Mouse (Mus musculus) embryo, embryonic 11 days (tissue): ENCODE measurements at regions not wholly inside any gene's neighbourhood (a gene's known extent, or its start where the extent isn't known, plus 50 kb on each side); places are given as distances from the start of the nearest gene placed in this dataset.

Source experiments
- DNase-seq: peaks from one replicate; pipeline ENCODE4 v3.0.0-alpha.2; 2015

DNA sequence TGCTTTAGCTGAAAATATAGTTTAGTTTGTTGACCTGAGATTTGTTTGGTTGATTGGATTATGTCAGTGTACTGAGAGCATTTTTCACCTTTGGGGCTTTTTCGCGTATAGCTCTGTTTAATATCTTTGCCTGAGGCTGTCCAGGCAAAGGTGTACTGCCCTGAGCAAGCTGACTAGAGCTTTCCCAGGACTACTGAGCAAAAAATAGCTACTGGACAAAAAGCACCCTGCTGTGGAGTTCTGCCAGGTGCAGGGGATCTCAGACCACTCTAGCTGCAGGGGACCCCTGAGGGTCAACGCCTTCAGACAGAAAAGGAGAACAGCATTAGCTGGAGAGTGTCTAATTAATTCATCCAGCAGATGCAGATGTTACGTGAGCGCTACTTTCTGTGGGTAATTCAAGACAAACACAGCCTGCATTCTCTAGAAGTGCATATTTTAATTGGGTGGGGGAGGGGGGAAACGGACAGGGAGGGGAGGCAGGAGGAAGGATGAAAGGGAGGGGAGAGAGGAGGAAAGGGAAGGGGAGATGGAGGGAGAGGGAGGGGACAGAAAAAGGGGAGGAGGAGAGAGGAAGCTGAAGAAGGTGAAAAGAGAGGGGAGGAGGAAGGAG lies 61.7 kb downstream of the Thnsl1 start:
- DNase-seq, result peak; percentile 52

DNA sequence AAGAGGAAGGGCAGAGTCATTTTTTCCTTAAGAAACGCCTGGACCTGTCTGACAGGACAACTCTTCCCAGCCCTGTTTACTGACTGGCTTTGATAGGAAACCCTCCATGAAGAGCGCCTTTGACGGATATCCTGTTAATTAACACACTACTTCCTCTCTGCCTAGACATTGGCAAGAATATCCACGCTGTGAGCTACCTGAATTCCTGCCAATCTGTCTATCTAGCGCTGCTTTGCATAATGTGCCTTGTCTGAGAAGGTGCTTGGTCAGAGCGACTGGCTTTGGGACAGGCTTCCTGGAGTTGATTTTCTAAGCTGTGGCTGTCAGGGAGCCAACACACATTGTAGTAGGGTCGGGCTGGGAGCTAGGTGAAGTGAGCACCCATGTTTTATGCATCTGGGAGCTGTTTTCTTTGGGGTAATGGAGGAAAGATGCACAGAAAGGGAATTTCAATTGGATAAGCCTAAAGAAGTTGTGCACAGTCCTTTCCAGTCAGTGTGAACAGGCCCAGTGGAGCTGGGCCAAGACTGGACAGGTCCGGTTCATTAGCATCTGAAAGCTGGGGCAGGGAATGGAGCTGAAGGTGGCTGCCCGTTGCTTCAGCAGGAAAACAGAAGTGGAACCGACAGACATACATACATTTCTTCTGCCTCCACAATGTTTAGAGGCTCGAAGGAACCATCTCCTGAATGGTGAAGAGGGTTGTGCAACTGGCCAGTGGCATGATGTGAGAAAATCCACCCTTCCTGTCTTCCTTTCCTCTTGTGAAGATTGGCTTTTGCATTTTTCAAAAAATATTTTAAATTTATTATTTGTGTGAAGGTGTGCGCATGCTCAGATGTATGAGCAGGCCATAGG lies 64.7 kb downstream of the Thnsl1 start:
- DNase-seq, result no peak

DNA sequence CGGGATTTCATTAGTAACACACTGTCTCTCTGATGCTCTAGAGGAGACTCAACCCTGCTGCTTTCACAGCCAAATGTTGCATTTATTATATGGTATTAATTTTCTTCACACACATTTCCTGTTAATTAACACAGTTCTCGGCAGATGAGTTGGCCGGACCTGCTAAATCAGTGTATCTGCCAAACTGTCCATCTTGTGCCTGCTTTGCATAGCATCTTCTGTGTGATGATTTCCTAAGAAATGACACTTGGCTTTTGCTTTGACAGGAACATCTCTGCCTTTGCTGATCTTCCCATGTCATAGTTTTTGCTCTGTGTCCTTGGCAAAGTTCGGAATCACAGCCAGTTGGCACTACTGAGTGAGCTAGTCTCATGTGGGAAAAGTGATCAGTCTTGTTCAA lies 67.9 kb downstream of the Thnsl1 start:
- DNase-seq, result no peak

DNA sequence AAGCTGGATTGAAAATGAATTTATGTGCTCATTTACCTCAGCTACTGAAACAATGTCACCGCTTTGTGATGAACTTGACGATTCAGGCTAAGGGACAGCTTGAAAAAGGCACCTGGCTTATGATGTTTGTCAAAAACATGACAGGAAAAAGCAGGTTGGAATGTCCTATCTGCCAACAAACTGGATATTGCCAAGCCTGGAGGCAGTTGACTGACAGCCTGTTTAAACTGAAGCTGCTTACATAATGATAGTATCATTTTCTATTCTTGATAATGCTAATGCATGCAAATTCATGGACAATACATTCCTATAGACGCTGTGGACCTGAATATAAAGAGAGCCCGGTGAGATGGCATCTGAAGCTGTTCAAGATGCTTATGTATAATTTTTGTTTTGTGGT lies 69.8 kb downstream of the Thnsl1 start:
- no peak for DNase-seq

DNA sequence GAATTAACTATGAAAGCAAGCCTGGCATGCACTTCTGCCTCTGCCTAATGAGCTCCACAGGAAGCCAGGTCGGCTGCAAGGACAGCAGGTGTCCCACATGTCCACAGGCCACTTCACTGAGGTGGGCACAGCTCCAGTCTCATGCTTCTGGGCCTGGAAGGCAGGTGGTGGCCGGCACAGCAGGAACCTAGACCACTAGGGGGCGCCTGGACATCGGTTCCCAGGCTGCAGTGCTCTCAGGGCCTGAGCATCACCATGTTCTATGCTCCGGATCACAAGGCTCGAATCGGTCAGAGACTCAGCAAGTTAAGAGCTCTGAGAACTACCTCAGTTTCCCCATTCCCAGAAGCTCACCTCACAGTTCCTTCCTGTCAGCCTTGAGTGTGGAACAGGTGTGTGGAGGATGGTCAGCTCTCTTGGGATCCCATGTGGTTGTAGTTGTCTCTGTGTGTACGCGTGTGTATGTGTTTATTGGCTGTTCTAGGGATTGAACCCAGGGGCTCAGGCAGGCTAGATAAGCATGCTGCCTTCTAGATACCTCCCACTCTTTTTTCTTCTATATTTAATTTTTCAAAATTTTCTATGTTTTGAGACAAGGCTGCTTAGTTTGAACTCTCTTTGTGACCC lies 75.4 kb downstream of the Thnsl1 start:
- peak; percentile 87 for DNase-seq

DNA sequence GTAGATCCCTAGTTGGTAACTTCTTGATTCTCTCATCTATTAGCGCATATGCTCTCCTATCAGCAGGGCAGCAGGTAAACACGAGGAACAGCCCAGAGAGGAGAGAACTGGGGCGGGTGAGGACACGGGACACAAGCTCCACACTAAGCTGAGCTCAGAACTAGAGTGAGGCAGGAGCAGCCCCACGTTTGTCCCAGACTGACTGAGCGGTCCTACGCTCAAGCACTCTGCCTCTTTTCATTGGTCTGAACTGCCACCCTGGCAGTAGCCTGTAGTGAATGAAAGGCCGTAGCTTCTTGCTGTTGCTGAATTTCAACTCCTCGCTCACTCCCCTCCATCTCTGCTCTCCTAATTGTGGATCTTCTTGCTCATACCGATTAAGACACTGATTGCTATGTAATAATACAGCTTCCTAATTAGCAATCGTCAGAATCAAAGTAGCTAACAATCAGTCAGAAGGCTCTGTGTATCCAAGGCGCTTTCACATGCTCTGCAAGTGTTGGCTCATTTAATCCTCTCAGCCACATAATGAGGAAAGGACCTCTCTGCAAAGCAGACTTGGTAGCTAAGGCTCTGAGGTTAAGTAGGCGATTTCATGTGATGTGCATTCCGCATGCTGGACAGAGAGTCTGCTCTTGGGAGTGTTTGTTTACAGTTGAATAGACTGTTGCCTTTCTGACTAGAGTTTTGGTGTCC lies 77.1 kb downstream of the Thnsl1 start:
- DNase-seq, result no peak

DNA sequence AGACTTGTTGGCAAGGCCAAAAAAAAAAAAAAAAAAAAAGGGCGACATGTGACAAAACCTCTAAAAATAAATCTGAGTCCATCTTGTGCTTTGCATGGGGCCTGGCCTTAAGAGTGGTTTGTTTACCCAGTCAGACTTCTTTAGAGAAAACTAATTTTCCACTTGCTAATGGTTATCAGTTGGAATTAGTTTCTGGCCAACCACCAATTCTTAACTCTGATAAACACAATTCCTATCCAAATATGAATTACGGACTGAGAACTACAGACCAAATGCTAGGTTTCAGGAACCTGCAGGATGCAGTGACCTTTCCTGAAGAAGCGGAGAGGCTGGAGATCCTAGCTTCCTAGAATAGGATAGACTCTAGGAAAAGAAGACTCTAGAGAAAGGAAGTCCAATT lies 79.4 kb downstream of the Thnsl1 start:
- no peak for DNase-seq

DNA sequence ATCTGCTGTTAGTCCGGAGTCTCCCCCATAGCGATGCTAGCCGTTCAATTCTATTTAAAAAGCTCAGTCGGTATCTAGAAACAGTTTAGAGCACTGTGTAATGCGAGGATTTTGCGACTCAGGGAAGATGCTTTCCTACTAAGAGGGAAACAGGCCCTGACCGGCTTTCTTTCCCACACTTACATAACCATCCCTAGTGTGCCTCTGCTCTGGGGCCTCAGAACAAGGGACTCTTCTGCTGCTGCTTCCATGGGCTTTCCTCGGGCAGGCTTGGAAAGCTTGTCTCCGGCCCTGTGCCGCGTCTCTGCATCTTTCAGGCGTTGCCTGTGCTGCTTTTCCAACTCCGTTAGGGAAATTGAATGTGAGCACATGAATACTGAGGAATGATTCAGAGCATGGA lies 79.6 kb upstream of the Gpr158 start:
- DNase-seq, result no peak

DNA sequence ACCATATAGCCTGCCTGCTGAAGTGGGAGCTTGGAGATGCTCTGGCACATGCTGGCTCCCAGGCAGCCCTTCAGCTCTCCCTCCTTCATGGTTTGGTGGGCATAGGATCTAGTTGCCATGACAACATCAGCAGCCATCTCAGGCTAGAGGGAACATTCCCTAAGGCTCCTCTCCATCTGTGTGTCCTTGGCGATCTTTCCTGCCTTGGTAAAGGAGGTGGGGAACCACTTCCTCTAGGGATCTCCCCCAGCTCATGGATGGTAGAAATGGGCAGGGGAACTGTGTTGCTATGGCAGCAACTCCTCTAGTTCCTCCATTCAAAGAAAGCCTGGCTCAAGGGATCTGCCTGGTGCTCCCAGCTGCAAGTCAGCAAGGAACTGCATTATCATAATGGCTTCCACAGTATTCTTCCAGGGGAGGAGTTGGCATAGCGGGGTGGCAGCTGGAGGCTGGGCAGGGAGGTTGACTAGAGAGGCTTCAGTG lies 74.6 kb upstream of the Gpr158 start:
- DNase-seq, result no peak

DNA sequence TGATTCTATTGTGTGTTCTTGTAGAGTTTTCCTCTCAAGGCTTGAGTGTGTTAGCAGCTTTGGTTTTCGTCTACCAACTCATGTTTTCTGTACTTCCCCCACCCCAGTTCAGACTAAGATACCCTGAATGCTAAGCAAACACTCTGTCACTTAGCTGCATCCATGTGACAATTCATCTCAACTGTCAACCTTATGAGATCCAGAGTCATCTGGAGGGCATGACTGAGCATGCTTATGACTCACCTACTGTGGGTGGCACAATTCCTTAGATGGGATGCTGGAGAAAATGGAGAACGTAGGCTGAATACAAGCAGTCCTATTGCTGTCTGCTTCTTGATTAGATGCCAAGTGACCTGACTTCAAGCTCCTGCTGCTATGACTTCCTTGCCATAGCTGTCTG lies 73.3 kb upstream of the Gpr158 start:
- DNase-seq, result no peak

DNA sequence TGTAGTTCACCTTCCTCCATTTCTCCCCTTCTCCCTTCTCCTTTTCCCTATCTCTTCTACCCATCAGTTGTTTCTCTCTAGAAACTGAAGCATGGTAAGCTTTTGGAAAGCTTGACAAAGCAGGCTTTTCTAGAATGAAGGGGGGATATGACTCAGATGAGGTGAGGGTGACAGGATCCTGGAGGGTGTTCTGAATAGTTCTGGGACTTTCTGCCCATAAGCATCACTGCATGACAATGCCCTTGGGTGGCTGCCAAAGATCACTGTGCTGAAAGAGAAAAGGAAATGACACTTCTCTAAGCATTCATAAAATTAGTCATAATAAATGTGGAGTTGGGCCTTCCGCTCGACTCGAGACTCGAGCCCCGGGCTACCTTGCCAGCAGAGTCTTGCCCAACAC lies 67.7 kb upstream of the Gpr158 start:
- no peak for DNase-seq
